Mouse (Mus musculus): ENCODE results near the gene Tm9sf3. TPM values are rescaled to one million over a fixed set of nuclear protein-coding genes. Genes with fewer than 3 reads are reported as not detected.

Tm9sf3 gene
- total RNA-seq, 2 experiments from 2014 or later = 141 to 142 TPM

GRCm38 (mm10) chr19:41266251-41266901 lies 2.6 kb upstream of the Tm9sf3 start:
- intact Hi-C loops (cut with DNase I) = loop anchor here (10.0 kb wide), 1 partner anchor 488 kb away; no protein-coding TSS in a partner anchor
- no peak for DNase-seq (ENCODE audit: extremely low spot score in 1 of 2, low spot score in 2 of 2)

DNA sequence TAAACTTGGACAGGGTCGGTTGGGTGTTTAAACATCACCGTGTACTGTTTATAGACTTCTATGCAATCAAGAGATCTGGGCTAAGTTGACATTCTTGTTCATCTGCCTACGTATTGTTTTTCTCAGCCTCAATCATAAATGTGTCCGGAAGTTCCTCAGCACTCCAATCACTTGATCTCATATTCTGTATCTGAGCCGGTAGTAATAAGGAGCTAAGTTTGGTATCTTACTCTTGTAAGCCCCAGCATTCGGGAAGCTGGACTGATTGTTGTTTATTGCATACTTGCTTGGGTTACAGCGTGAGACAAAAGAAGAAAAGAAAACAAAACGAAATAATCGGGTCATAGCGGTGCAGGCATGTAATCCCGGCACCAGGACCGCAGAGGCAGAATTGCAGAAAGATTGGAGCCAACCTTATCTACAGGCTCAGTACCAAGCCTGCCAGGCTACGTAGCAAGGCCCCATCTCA lies 568 bp upstream of the Tm9sf3 start:
- no peak for DNase-seq (ENCODE audit: extremely low spot score in 1 of 2, low spot score in 2 of 2)
- intact Hi-C loops (cut with DNase I) = loop anchor here (10.0 kb wide), 1 partner anchor 490 kb away; no protein-coding TSS in a partner anchor

DNA sequence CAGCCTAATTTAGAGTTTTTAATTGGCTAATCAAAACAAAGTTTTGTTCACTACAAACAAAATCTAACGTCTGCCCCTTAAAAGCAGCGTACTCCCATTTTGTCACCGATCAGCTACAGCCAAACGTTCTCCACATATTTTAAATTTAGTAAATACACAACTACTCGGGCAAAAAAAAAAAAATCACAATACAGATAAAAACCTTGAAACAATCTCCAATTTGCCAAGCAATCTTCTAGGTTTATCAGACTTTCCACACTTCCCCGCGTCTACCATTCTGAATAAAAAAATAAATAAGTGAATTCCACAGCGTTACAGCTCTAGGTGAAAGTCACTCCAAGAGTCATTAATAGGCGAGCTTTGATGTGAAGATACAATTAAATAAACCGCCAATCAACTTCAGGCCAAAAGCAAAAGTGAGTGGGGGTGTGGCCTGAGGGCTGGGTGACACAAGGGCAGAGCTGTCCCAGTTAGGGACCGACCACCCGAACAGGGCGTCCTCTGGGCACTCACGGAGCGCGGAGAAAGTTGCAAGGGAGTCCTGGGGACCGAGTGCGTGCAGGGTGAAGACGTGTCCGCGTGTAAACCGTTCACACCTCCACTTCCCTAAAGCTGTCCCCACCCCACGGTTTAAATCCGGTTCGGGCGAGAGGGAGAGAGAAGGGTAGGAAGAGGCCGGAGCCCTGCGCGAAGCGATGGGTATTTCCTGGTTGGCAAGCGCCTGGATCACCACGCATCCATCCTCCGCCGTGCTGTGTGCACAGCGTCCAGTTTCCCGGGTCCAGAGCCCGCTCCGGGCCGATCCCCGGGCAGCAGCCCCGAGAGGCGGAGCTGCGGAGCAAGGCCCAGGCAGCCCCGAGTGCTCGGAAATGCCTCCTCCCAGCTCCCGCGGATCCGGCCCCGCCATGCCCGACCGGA lies 826 bp downstream of the Tm9sf3 start:
- DNase-seq (ENCODE audit: extremely low spot score in 1 of 2, low spot score in 2 of 2) = peak in 1 of 2 experiments; percentile 82
- intact Hi-C loops (cut with DNase I) = loop anchor here (10.0 kb wide), 1 partner anchor 492 kb away; no protein-coding TSS in a partner anchor

DNA sequence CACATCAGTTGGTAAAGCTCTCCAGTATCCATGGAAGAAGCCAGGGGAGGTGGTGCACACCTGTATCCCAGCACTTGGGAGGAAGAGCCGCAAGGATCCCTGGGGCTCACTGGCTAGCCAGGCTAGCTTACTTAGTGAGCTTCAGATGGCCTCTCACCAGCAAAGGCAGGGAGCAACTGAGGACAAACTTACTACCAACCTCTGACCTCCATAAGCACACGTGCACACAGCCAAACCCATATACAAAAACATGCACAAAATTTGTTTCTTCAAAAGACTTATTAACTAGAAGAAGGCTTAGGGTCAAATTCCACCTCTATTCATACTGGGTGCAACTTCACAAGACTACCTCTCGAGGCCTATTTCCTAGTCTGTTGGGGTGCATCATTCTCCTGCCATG lies 3.1 kb downstream of the Tm9sf3 start:
- intact Hi-C loops (cut with DNase I) = loop anchor here (10.0 kb wide), 1 partner anchor 494 kb away; no protein-coding TSS in a partner anchor
- DNase-seq (ENCODE audit: extremely low spot score in 1 of 2, low spot score in 2 of 2) = no peak

GRCm38 (mm10) chr19:41259256-41259655 lies 4.5 kb downstream of the Tm9sf3 start:
- DNase-seq (ENCODE audit: extremely low spot score in 1 of 2, low spot score in 2 of 2) = no peak
- intact Hi-C loops (cut with DNase I) = no loop called here

- intact Hi-C loops (cut with DNase I) = no loop called here
- no peak for DNase-seq (ENCODE audit: extremely low spot score in 1 of 2, low spot score in 2 of 2)
Measured at GRCm38 (mm10) chr19:41258707-41259106, 5.1 kb downstream of the Tm9sf3 start.

DNA sequence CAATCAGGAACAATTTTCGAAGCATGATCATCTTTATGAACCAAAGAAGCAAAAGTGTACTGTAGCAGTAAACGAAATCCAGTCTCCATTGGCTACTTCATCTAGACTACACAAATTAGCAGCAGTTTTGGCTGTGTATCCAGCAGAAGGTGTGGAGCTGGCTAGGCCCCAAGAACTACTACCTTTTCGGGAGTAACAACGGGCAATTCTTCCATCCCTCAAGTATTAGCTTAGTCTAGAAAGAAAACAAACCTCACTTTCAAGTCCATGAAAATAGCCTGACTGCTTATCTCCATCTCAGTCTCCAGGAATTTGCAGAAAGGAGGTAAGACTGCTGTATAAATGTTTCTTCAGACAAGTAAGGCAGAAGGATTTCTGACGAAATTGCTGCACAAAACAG lies 9.2 kb downstream of the Tm9sf3 start:
- intact Hi-C loops (cut with DNase I) = no loop called here
- no peak for DNase-seq (ENCODE audit: extremely low spot score in 1 of 2, low spot score in 2 of 2)

DNA sequence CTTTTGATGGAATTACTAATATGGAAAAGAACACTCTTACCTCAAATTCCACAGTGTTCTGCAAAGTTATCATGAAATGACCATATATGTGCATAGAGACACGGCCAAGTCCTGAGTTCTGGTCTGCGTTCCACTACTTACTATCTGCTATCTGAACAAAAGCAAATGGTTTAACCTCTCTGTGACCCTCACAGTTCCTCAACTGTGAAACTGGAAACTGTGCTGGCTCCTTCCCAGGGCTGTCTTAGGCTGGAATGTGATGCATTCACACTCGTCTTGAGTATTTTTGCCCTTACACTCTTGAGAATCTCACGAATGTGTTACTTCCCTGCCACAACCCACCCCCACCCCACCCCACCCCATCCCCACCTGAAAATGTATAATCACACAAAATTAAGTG lies 14.8 kb downstream of the Tm9sf3 start:
- no peak for DNase-seq (ENCODE audit: extremely low spot score in 1 of 2, low spot score in 2 of 2)
- intact Hi-C loops (cut with DNase I) = loop anchor here (5.0 kb wide), 1 partner anchor 147 kb away; no protein-coding TSS in a partner anchor

- DNase-seq (ENCODE audit: extremely low spot score in 1 of 2, low spot score in 2 of 2) = no peak
- intact Hi-C loops (cut with DNase I) = loop anchor here (5.0 kb wide), 1 partner anchor 146 kb away; no protein-coding TSS in a partner anchor
Measured at GRCm38 (mm10) chr19:41248271-41248670, 15.5 kb downstream of the Tm9sf3 start.

GRCm38 (mm10) chr19:41246271-41246670 lies 17.5 kb downstream of the Tm9sf3 start:
- intact Hi-C loops (cut with DNase I) = loop anchor here (5.0 kb wide), 1 partner anchor 144 kb away; no protein-coding TSS in a partner anchor
- no peak for DNase-seq (ENCODE audit: extremely low spot score in 1 of 2, low spot score in 2 of 2)

GRCm38 (mm10) chr19:41244581-41244980 lies 19.2 kb downstream of the Tm9sf3 start:
- intact Hi-C loops (cut with DNase I) = no loop called here
- DNase-seq (ENCODE audit: extremely low spot score in 1 of 2, low spot score in 2 of 2) = peak in 1 of 2 experiments; percentile 51

DNA sequence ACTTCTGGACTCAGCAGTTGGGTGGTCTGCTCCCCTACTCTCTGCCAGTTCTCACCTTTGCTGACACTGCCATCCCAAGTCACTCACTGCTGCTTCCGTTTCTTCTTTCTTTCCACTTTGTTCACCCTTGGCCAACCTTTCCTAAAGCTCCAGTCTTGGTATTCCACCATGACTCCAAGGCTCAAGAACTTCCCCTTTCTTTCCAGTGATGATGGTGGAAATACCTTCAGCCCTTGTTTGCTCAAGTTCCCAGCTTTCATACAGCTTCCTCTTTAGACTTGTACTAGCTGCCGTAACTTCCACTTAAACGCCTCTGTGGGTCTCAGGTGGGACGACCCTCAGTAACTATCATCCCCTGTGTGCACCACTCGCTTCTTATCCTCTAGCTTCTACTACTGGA lies 21.8 kb downstream of the Tm9sf3 start:
- intact Hi-C loops (cut with DNase I) = no loop called here

DNA sequence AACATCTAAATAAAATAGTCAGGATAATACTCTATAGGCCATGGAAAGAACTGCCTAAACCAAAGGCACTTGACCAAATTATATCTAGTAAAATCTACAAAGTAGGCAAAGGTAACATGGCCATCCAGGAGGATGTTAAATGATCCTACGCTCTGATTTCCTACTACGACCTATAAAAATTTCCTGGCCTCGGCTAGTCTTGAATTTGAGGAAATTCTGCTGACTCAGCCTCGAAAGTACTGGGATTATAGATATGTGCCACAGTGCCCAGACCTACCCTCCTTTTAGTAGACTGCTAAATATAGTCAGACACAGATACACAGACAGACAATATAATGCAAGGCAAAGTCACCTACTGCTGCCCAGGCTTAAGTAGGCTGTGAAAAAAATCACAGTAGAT lies 30.1 kb downstream of the Tm9sf3 start:
- intact Hi-C loops (cut with DNase I) = no loop called here

More for the DNA sequence above, 21.8 kb downstream of the Tm9sf3 start:
- DNase-seq (ENCODE audit: extremely low spot score in 1 of 2, low spot score in 2 of 2) = no peak

GRCm38 (mm10) chr19:41208326-41208725 lies 55.5 kb downstream of the Tm9sf3 start:
- DNase-seq (ENCODE audit: extremely low spot score in 1 of 2, low spot score in 2 of 2) = no peak
- intact Hi-C loops (cut with DNase I) = no loop called here

More for the DNA sequence above, 30.1 kb downstream of the Tm9sf3 start:
- DNase-seq (ENCODE audit: extremely low spot score in 1 of 2, low spot score in 2 of 2) = no peak

- DNase-seq (ENCODE audit: extremely low spot score in 1 of 2, low spot score in 2 of 2) = peak in 1 of 2 experiments; percentile 58
- intact Hi-C loops (cut with DNase I) = no loop called here
Measured at GRCm38 (mm10) chr19:41206811-41207344, 56.9 kb downstream of the Tm9sf3 start, which contains the start of gene Tll2. Tll2 (minus strand) TSS chr19:41206835.

DNA sequence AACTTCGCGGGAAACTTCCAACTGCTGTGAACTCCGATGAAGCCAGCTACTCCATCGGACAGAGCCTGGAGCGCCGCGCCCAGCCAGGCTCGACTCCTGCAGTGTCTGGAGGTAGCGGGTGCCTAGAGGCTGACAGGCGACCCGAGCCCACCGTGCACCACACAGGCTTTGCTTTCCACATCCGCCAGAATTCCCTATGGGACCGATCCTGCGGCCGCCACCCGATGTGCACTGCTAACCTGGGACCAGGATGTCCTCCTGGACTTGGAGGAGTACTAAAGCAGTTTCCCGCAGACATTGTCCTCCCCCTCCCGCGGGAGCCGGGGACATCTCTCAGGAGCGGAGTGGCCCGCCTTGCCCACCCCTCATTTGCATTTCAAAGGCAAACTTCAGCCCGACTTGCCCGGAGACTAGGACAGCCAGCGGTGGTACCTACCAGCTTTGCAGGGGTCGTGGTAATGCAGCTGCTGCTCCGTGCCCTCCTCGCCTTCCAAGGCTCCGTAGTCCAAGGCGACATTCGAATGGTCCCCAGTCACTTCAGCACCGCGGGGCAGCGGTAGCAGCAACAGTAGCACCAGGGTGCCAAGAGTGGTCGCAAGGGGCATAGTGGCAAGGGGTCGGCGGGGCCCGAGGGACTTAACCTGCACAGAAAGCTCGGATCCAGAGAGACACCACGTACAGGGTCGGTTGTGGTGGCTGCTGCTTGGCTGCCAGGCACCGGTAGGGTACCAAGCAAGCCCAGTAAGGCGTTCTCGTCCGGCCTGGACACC lies 57.6 kb downstream of the Tm9sf3 start:
- no peak for DNase-seq (ENCODE audit: extremely low spot score in 1 of 2, low spot score in 2 of 2)
- intact Hi-C loops (cut with DNase I) = no loop called here

DNA sequence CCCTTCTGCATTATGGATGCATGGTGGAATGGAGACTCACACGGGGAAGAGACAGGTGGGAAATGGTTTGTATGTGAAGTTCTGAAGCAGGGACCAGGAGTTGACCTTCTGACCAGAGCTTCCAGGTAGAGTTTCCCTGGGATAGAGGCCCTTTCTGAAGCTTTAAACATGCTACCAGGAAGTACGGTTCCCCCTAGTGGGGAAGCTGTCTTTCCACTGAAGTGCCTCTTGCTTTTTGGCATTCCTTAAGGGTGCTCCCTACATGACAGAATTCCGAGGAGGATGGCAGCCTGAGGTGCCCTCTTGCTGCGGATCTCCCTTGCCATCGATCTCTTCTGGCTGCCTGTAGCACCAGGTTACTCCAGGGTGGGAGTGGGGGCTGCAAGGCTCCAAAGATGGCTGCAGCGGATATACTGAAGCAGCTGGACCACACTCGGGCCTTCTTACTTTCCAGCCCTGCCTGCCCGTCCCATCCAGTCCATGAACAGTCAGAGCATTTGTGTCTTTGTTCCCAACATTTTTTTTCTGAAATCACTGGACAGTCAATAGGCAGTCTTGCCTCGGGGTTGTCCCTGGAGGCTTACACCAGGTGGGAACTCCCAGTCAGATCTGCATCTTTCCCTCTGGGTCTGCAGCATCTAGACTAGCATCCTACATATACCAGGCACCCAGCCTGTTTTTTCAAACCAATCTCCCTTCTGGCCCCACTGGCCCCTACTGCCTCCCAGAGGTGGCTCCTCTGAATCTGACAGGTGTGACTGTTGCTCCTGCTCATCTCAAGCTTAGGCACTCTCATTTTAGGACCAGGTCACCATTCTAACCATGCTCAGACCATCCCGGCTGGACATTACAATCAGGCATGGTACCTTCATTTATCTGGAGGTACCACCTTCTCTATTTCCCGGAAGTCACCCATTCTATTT lies 59.4 kb downstream of the Tm9sf3 start:
- intact Hi-C loops (cut with DNase I) = loop anchor here (5.0 kb wide), 1 partner anchor 97 kb away; no protein-coding TSS in a partner anchor
- no peak for DNase-seq (ENCODE audit: extremely low spot score in 1 of 2, low spot score in 2 of 2)

All from left cerebral cortex, postnatal 10 days (tissue).